Mouse (Mus musculus): Measurements from ENCODE around the gene Nob1.

Gene Nob1

DNA sequence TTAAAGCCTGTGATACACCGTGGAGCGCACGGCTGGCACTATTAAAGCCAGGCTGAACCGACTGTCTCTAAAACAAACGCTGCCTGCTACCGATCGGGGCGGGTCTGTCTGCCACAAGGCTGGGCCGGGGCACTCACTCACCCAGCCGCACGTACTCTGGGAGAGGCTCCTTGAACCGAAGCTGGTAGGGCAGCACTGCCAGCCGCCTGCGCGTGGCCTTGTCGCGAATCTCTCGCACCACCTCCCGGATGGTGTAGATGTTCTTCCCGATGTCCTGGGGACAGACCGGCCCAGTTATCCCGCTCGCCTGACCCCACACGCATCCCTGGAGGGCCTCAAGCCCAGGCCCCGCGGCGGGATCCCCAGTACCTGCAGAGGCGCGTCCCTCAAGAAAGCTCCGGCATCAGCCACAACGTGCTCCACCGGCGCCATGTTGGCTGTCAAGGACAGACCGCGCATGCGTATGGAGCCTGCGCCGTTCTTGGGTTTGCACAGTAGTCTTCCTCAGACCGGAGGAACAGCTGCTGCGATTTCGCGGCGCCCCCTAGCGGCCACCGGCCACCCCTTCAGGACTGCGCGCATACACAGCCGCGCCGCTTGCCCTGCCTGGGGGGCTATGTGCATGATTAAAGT, at the start of gene Nob1:
Gene Nob1 (minus strand): TSS at position 455 of the 633 bp plus-strand sequence.
- DNase-seq (ENCODE audit: low spot score in 2 of 2) = peak; percentile 94 to 96

DNA sequence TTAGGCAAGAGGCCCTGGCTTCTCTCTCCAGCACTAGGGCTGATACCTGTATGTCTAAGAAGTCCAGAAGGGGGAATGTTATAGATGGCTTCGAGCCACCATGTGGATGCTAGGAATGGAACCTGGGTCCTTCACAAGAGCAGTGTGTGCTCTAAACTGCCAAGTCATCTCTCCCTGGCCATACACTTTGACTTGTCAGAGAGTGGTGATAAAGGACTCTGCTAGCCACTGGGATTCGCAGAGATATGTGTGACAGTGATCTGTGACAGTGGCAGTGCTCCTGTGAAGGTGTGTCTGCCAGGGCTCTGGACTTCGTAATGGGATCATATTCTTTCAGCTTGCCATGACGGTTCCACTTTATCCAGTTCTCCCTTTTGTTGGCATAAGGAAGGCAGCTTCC, 48.5 kb upstream of the Nob1 start:
- no peak for DNase-seq (ENCODE audit: low spot score in 2 of 2)

GRCm38 (mm10) chr8:107472403-107473100, 47.7 kb upstream of the Nob1 start:
- DNase-seq (ENCODE audit: low spot score in 2 of 2) = no peak

GRCm38 (mm10) chr8:107470302-107470701, 45.5 kb upstream of the Nob1 start:
- DNase-seq (ENCODE audit: low spot score in 2 of 2) = no peak

- DNase-seq (ENCODE audit: low spot score in 2 of 2) = no peak
These were observed 44.0 kb upstream of the Nob1 start for GRCm38 (mm10) chr8:107468811-107469302.

- DNase-seq (ENCODE audit: low spot score in 2 of 2) = no peak
These were observed 41.8 kb upstream of the Nob1 start for GRCm38 (mm10) chr8:107466642-107467041.

GRCm38 (mm10) chr8:107465332-107465990, 40.6 kb upstream of the Nob1 start:
- no peak for DNase-seq (ENCODE audit: low spot score in 2 of 2)

DNA sequence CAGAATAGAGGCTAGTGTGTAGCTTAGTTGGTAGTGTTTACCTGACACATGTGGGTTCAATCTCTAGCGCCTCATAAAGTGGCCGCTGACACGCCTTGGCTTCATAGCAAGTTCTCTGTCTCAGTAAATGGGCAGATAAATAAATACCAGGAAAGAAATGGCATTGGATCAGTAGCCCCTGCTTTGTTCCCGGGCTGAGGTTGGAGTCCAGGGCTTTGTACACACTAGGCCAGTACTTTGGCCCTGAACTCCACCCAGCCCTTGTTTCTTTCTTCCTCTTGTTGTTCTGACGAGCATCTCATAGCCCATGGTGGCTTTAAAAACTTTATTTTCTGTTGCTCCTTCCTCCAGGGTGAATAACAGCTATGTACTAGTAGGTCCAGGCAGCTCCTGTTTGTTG, 37.6 kb upstream of the Nob1 start:
- no peak for DNase-seq (ENCODE audit: low spot score in 2 of 2)

- DNase-seq (ENCODE audit: low spot score in 2 of 2) = no peak
These were observed 33.4 kb upstream of the Nob1 start for GRCm38 (mm10) chr8:107458281-107458680.

- no peak for DNase-seq (ENCODE audit: low spot score in 2 of 2)
These were observed 32.9 kb upstream of the Nob1 start for GRCm38 (mm10) chr8:107457725-107458124.

DNA sequence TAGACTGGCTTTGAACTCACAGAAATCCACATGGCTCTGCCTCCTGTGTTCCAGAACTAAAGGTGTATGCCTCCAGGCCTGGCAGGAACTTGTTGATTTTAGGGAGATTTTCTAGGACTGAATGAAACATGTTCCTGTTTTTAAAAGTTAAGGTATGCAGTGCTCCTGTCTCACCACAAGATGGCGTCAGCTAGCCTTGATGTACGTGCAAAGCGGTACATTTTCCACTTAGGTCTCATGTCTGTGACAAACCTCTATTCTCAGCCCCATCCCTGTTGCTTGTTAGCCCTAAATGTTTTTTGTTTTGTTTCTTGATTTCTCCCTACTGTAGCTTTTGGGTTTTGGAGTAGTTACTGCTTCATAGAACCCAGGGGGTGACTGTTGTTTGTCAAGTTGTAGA, 30.4 kb upstream of the Nob1 start:
- DNase-seq (ENCODE audit: low spot score in 2 of 2) = peak in 1 of 2 experiments; percentile 24

- DNase-seq (ENCODE audit: low spot score in 2 of 2) = no peak
These were observed 28.5 kb upstream of the Nob1 start for GRCm38 (mm10) chr8:107453386-107453785.

DNA sequence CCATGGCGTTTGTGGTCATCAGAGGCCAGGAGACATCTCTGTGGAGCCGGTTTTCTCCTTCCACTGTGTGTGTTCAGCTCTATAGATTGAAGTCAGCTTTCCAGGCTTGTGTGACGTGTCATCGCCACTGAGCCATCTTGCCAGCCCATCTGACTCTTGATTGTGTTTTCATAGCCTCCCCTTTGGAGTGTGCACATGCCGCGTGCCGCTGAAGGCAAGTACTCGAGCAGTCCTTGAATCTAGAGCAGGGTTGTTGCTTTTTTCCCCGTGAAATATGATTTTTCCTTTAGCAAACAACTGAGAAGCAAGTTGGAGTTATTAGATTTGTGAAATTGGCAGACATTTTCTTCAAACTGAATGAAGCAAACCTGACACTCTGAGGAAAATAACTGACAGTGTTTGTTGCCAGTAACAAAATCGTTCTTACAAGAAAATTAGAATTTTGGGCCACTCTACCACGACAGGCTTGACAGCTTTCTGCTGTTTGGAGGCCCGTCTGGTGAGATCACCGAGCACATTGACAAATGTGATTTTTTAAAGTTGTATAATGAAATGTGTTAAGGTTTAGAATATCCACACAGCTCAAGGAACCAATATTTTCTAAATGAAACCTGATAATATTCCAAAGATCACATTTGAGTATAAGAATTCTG, 26.7 kb upstream of the Nob1 start:
- no peak for DNase-seq (ENCODE audit: low spot score in 2 of 2)

DNA sequence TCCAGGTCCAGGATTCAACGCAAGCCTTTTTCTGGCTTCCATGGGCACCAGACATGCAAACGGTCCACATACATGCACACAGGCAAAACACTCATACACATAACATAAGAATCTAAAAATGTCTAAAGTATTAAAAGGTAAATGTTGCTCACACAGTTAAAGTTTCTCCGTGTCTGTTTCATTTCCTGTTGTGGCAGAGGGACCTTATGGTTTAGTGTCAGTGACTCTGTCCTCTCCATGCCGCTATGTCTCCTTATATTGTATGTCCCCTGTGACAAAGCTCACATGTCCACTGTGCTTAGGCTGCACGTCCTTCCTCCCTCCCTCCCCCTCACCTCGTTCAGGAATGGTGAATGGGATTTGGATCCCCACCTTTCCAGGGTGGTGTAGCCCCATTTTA, 24.8 kb upstream of the Nob1 start:
- DNase-seq (ENCODE audit: low spot score in 2 of 2) = no peak

DNA sequence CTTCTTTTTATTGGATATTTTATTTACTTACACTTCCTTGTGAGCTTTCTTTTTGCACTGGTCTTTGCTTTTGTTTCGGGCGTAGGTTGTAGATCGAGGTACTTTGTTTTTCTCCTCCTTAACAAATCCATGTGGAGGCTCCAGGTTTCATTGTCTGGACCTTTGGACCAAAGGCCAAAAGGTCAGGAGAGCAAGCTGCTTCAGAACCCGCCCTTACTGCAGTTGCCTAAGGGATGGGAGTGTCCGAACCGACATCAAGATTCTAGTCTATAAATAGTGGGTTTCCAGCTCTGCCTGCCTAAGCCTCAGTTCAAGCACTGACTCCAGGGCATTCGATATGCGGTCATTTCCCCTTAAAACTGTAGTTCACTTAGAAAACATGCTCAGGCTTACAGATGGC, 24.3 kb upstream of the Nob1 start:
- DNase-seq (ENCODE audit: low spot score in 2 of 2) = no peak

- no peak for DNase-seq (ENCODE audit: low spot score in 2 of 2)
These were observed 23.6 kb upstream of the Nob1 start for GRCm38 (mm10) chr8:107448382-107448889.

GRCm38 (mm10) chr8:107447713-107448112, 22.9 kb upstream of the Nob1 start:
- DNase-seq (ENCODE audit: low spot score in 2 of 2) = no peak

- peak in 1 of 2 experiments; percentile 33 for DNase-seq (ENCODE audit: low spot score in 2 of 2)
These were observed 19.8 kb upstream of the Nob1 start for GRCm38 (mm10) chr8:107444626-107445025.

GRCm38 (mm10) chr8:107439880-107440625, 15.2 kb upstream of the Nob1 start:
- no peak for DNase-seq (ENCODE audit: low spot score in 2 of 2)

- no peak for DNase-seq (ENCODE audit: low spot score in 2 of 2)
These were observed 12.9 kb upstream of the Nob1 start for GRCm38 (mm10) chr8:107437711-107438110.

DNA sequence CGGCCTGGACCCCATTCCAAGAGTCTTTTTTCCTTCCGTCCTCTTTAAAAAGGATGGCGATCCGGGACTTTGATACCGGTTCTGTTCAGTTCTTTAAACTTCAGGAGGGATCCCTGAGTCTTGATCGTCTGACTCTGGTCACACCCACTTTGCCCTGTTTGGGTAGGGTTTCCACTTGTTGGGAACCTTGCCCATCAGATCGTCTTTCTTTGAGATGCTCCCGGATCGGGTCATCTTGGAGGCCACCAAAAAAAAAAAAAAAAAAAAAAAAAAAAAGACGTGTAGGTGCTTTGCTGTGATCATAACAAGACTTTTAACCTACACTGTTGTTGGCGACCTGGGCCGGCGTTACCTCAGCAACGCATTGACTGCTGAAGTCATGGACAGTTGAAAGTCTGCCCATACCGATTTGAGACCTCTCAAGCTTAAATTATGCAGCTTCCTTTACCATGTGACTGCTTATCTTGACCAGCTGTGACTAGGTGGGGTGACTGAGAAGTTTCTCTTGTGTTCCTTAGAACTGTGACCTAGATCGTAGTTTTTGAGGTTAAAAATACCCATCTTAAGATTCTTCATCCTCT, 12.1 kb upstream of the Nob1 start:
- peak in 1 of 2 experiments; percentile 13 for DNase-seq (ENCODE audit: low spot score in 2 of 2)

All from heart, adult 9 months (tissue).